Mouse (Mus musculus): Measurements from ENCODE around the gene Bud23. TPM values are rescaled to one million over a fixed set of nuclear protein-coding genes. Genes with fewer than 3 reads are reported as not detected.
A peak's percentile ranks its signal among the peaks of the same experiment; 100 is the strongest.

Gene Bud23
- total and polyA plus RNA-seq, 2 experiments from 2014 or later = 69.6 to 72.1 TPM

- Histone ChIP-seq H3K9ac (no peak overlapping the region), H3K4me2 (ENCODE audit: low read depth) (no peak overlapping the region), H3K27me3 (ENCODE audit: insufficient read depth, low read length) (no peaks in the 10 kb centered on the region), H3K4me3 (ENCODE audit: low read depth, low read length) (no peak overlapping the region), H3K9me3 (ENCODE audit: low read length) (no peaks in the 10 kb centered on the region), H3K4me1 (ENCODE audit: insufficient read depth) (no peaks in the 10 kb centered on the region), H3K27ac (ENCODE audit: low read depth, low read length) (no peak overlapping the region), H3K36me3 (ENCODE audit: insufficient read depth) (peaks cover 15% of the 10 kb centered on the region)
- DNase-seq (no peak), ATAC-seq (no peak)
- WGBS = 71% methylated on average over 18 of the region's 18 CpGs
- TF ChIP-seq CTCF (IDR thresholded peaks at IDR 0.05; ENCODE audit: low read depth) = no peak
Measured at GRCm38 (mm10) chr5:135035608-135036359, 29.0 kb downstream of the Bud23 start.

GRCm38 (mm10) chr5:135034593-135034992, 30.2 kb downstream of the Bud23 start:
- DNase-seq (no peak), ATAC-seq (no peak)
- Histone ChIP-seq H3K9ac (no peak overlapping the region), H3K4me3 (ENCODE audit: low read depth, low read length) (no peak overlapping the region), H3K9me3 (ENCODE audit: low read length) (no peaks in the 10 kb centered on the region), H3K4me2 (ENCODE audit: low read depth) (no peak overlapping the region), H3K36me3 (ENCODE audit: insufficient read depth) (peaks cover 15% of the 10 kb centered on the region), H3K4me1 (ENCODE audit: insufficient read depth) (no peaks in the 10 kb centered on the region), H3K27me3 (ENCODE audit: insufficient read depth, low read length) (no peaks in the 10 kb centered on the region), H3K27ac (ENCODE audit: low read depth, low read length) (no peak overlapping the region)
- TF ChIP-seq CTCF (IDR thresholded peaks at IDR 0.05; ENCODE audit: low read depth) = peak; percentile 27; the same call in 1 of the 2 replicates
- WGBS = 96% methylated on average over 2 of the region's 2 CpGs

DNA sequence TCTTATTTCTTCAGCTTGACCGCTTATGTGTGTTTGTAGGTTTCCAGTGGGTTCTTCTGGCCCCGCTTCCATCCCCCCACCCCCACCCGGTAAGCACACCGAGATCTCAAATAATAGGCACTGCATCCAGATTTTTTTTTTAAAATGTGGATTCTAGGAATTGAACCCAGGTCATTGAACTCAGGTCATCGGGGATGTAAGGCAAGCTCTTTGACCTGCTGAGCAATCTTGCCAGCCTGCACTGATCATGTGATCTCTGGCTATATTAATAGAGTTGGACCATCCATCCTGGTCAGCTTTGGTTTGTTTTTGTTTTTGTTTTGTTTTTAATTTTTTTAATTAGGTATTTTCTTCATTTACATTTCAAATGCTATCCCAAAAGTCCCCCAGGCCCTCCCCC, 32.2 kb downstream of the Bud23 start:
- H3K27me3 ChIP-seq (ENCODE audit: insufficient read depth, low read length) = no peaks in the 10 kb centered on the region
- no peak for TF ChIP-seq CTCF (IDR thresholded peaks at IDR 0.05; ENCODE audit: low read depth)
- H3K36me3 ChIP-seq (ENCODE audit: insufficient read depth) = peaks cover 4% of the 10 kb centered on the region; the same call in 1 of the 2 replicates
- H3K9ac ChIP-seq = no peak overlapping the region
- DNase-seq (no peak), ATAC-seq (no peak)
- H3K9me3 ChIP-seq (ENCODE audit: low read length) = no peaks in the 10 kb centered on the region
- H3K27ac ChIP-seq (ENCODE audit: low read depth, low read length) = no peak overlapping the region
- H3K4me1 ChIP-seq (ENCODE audit: insufficient read depth) = 0 out of 2 replicates have a peak, but pooled peaks cover 5% of the 10 kb centered on the region
- no peak overlapping the region for H3K4me3 ChIP-seq (ENCODE audit: low read depth, low read length)
- 89% methylated on average over 5 of the region's 5 CpGs for WGBS
- no peak overlapping the region for H3K4me2 ChIP-seq (ENCODE audit: low read depth)

DNA sequence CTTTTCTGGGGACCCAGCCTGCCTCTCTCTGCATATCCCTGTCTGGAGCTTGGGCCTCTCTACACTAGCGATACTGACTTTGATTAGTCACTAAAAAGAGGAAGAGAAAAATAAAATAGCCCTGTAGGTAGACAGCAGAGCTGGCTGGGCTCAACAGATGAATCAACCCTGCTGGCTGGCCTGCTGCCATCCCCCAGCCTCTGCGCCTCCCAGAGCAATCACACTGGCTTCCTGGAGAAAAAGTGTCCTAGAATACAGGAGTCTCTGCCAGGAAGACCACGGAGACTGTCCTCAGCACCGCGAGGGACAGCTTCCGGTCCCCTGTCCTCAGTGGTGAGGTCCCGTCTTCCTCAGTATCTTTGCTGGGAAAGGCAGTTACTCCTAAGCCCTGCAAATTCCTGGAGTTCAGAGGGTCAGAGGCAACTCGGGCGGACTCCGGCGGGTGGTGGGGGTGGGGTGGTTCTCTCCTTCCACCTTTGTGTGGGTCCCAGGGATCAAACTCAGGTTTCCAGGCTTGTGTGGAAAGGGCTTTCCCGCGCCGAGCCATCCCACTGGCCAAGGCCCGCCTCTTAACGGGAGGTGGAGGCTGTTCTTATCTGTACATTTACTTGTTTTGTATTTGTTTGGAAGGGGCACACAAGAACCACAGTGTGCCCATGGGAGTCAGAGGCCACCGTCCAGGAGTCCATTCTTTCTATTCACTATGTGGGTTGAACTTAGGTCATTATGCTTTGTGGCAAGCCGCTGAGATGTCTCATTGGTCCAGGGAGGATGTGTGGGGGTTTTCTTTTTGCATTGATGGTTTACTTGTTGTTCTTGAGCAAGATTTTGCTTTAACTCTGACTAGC, 35.5 kb downstream of the Bud23 start:
- no peaks in the 10 kb centered on the region for H3K36me3 ChIP-seq (ENCODE audit: insufficient read depth)
- no peak overlapping the region for H3K27ac ChIP-seq (ENCODE audit: low read depth, low read length)
- ATAC-seq = no peak
- H3K9me3 ChIP-seq (ENCODE audit: low read length) = no peaks in the 10 kb centered on the region
- H3K4me3 ChIP-seq (ENCODE audit: low read depth, low read length) = no peak overlapping the region
- no peak for TF ChIP-seq CTCF (IDR thresholded peaks at IDR 0.05; ENCODE audit: low read depth)
- no peaks in the 10 kb centered on the region for H3K27me3 ChIP-seq (ENCODE audit: insufficient read depth, low read length)
- DNase-seq = no peak
- no peak overlapping the region for H3K9ac ChIP-seq
- H3K4me2 ChIP-seq (ENCODE audit: low read depth) = no peak overlapping the region
- peaks cover 6% of the 10 kb centered on the region; the same call in 1 of the 2 replicates for H3K4me1 ChIP-seq (ENCODE audit: insufficient read depth)
- WGBS = 50% methylated on average over 18 of the region's 18 CpGs

GRCm38 (mm10) chr5:135025899-135026298, 38.9 kb downstream of the Bud23 start:
- H3K27me3 ChIP-seq (ENCODE audit: insufficient read depth, low read length) = no peaks in the 10 kb centered on the region
- no peaks in the 10 kb centered on the region for H3K9me3 ChIP-seq (ENCODE audit: low read length)
- H3K4me1 ChIP-seq (ENCODE audit: insufficient read depth) = peaks cover 11% of the 10 kb centered on the region; the same call in 1 of the 2 replicates
- H3K4me2 ChIP-seq (ENCODE audit: low read depth) = no peak overlapping the region; the same call in 1 of the 2 replicates
- ATAC-seq (no peak), DNase-seq (no peak)
- H3K4me3 ChIP-seq (ENCODE audit: low read depth, low read length) = no peak overlapping the region
- H3K27ac ChIP-seq (ENCODE audit: low read depth, low read length) = no peak overlapping the region
- TF ChIP-seq CTCF (IDR thresholded peaks at IDR 0.05; ENCODE audit: low read depth) = no peak
- no peaks in the 10 kb centered on the region for H3K36me3 ChIP-seq (ENCODE audit: insufficient read depth)
- 0 out of 2 replicates have a peak overlapping the region, but pooled peaks have one; percentile 4 for H3K9ac ChIP-seq
- 34% methylated on average over 7 of the region's 7 CpGs for WGBS

- WGBS = 70% methylated on average over 11 of the region's 11 CpGs
- peak overlapping the region; percentile 88; the same call in 1 of the 2 replicates for H3K4me3 ChIP-seq (ENCODE audit: low read depth, low read length)
- 0 out of 2 replicates have a peak overlapping the region, but pooled peaks have one; percentile 69 for H3K9ac ChIP-seq
Measured at GRCm38 (mm10) chr5:135024665-135025224, 40.0 kb downstream of the Bud23 start.

More at GRCm38 (mm10) chr5:135024665-135025224, 40.0 kb downstream of the Bud23 start:
- no peaks in the 10 kb centered on the region for H3K27me3 ChIP-seq (ENCODE audit: insufficient read depth, low read length)
- no peak for TF ChIP-seq CTCF (IDR thresholded peaks at IDR 0.05; ENCODE audit: low read depth)
- DNase-seq (no peak), ATAC-seq (no peak)
- no peaks in the 10 kb centered on the region for H3K36me3 ChIP-seq (ENCODE audit: insufficient read depth)
- H3K27ac ChIP-seq (ENCODE audit: low read depth, low read length) = no peak overlapping the region
- H3K9me3 ChIP-seq (ENCODE audit: low read length) = no peaks in the 10 kb centered on the region
- H3K4me2 ChIP-seq (ENCODE audit: low read depth) = peak overlapping the region; percentile 89
- peaks cover 11% of the 10 kb centered on the region; the same call in 1 of the 2 replicates for H3K4me1 ChIP-seq (ENCODE audit: insufficient read depth)
